ENCODE assay signal across 9 mouse cellular contexts in the genomic region with DNA sequence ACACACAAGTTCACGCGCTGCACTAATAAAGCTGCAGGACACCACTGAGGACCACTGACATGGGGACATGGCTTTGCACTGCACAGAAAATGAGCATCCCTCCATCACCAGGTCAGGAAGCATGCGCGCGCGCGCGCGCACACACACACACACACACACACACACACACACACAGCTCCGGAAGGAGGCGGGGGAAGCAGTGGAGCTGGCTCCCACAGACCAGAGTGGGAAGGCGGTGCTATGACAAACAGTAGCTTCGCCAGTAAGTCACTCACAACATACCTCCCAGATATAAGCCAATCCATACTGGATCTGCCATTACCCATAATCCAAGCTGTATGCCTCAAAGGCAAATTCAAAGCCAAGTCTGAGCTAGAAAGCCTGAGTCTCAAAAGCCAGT. TPM values are rescaled to one million over a fixed set of nuclear protein-coding genes. Genes with fewer than 3 reads are reported as not detected.
A peak's percentile ranks its signal among the peaks of the same experiment; 100 is the strongest.
DNase-seq lines count a peak whose midpoint lies in the region; ATAC-seq lines count a peak whose summit lies in the region.
"Had no signal": no experiment of that assay in that cellular context is flagged by ENCODE, and none has a peak within 500 bp of the region (broad histone marks: within the 10 kb centered on the region; RNA-seq: fewer than 3 reads in every experiment).

No protein-coding gene starts in this region.

- no peak for ATAC-seq in neural tube, embryonic 11.5 days (ENCODE audit: insufficient read depth, low FRiP score, low TSS enrichment)
- no peak for ATAC-seq in limb, embryonic 11.5 days (ENCODE audit: insufficient number of reproducible peaks, low FRiP score, low TSS enrichment, low read depth)
- no peak for ATAC-seq in stomach, embryonic 15.5 days (ENCODE audit: insufficient read depth, low FRiP score, low read depth)

- no peak overlapping the region for H3K4me3 ChIP-seq in neural tube, embryonic 11.5 days (ENCODE audit: low read depth, low read length)
- H3K4me3 ChIP-seq in limb, embryonic 11.5 days (ENCODE audit: low read depth, low read length) = no peak overlapping the region
- peak overlapping the region; percentile 73 for H3K4me3 ChIP-seq in stomach, embryonic 15.5 days (replicated peaks)

- H3K36me3 ChIP-seq in neural tube, embryonic 11.5 days (ENCODE audit: control insufficient read depth, insufficient read depth, low read length) = peaks cover 9% of the 10 kb centered on the region; the same call in 1 of the 2 replicates
- peaks cover 30% of the 10 kb centered on the region for H3K36me3 ChIP-seq in limb, embryonic 11.5 days (ENCODE audit: control insufficient read depth, insufficient read depth, low read length)
- H3K36me3 ChIP-seq in stomach, embryonic 15.5 days = peaks cover 23% of the 10 kb centered on the region

- H3K4me2 ChIP-seq in neural tube, embryonic 11.5 days (ENCODE audit: low read depth) = peak overlapping the region; percentile 73; the same call in 1 of the 2 replicates
- peak overlapping the region; percentile 72 for H3K4me2 ChIP-seq in limb, embryonic 11.5 days (ENCODE audit: low read depth, severe bottlenecking)
- H3K4me2 ChIP-seq in stomach, embryonic 15.5 days = peak overlapping the region; percentile 92; the same call in 1 of the 2 replicates

- H3K27me3 ChIP-seq in neural tube, embryonic 11.5 days (ENCODE audit: control insufficient read depth, insufficient read depth, low read length) = no peaks in the 10 kb centered on the region
- no peaks in the 10 kb centered on the region for H3K27me3 ChIP-seq in limb, embryonic 11.5 days (ENCODE audit: control insufficient read depth, insufficient read depth, low read length)
- H3K27me3 ChIP-seq in stomach, embryonic 15.5 days (replicated peaks) = no peaks in the 10 kb centered on the region

- H3K9me3 ChIP-seq in neural tube, embryonic 11.5 days (ENCODE audit: control insufficient read depth, low read length) = 0 out of 2 replicates have a peak, but pooled peaks cover 2% of the 10 kb centered on the region
- H3K9me3 ChIP-seq in limb, embryonic 11.5 days (ENCODE audit: control insufficient read depth, low read length) = no peaks in the 10 kb centered on the region
- H3K9me3 ChIP-seq in stomach, embryonic 15.5 days = no peaks in the 10 kb centered on the region

- intact Hi-C loops in heart, postnatal 10 days (cut with DNase I) = loop anchor here (5.0 kb wide), 1 partner anchor 300 kb away; a partner anchor contains a TSS

- H3K4me1 ChIP-seq in neural tube, embryonic 11.5 days (ENCODE audit: control insufficient read depth, insufficient read depth, low read length) = peaks cover 10% of the 10 kb centered on the region
- H3K4me1 ChIP-seq in limb, embryonic 11.5 days (ENCODE audit: control insufficient read depth, insufficient read depth, low read length) = peaks cover 7% of the 10 kb centered on the region
- peaks cover 8% of the 10 kb centered on the region for H3K4me1 ChIP-seq in stomach, embryonic 15.5 days

- H3K27ac ChIP-seq in neural tube, embryonic 11.5 days (ENCODE audit: low read depth, low read length) = no peak overlapping the region
- no peak overlapping the region for H3K27ac ChIP-seq in limb, embryonic 11.5 days (replicated peaks; ENCODE audit: low read depth, low read length)
- no peak overlapping the region for H3K27ac ChIP-seq in stomach, embryonic 15.5 days

- WGBS in neural tube, embryonic 11.5 days = 99% methylated on average over 13 of the region's 13 CpGs
- 94% methylated on average over 13 of the region's 13 CpGs for WGBS in limb, embryonic 11.5 days
- 92% methylated on average over 13 of the region's 13 CpGs for WGBS in stomach, embryonic 15.5 days

- peak; percentile 61 for DNase-seq in heart, adult 11 months
- no peak for DNase-seq in heart, postnatal 10 days
- DNase-seq in neural tube, embryonic 11.5 days (ENCODE audit: low spot score) = no peak
- no peak for DNase-seq in neural tube, embryonic 10.5 days (ENCODE audit: extremely low spot score, low spot score)
- DNase-seq in limb, embryonic 11.5 days (ENCODE audit: low spot score) = no peak
- DNase-seq in urinary bladder, postnatal 10 days (ENCODE audit: low spot score) = no peak
- no peak for DNase-seq in ovary, postnatal 14 days (ENCODE audit: low spot score)

- H3K9ac ChIP-seq in neural tube, embryonic 11.5 days (ENCODE audit: low read length) = no peak overlapping the region
- no peak overlapping the region; the same call in 1 of the 2 replicates for H3K9ac ChIP-seq in limb, embryonic 11.5 days (ENCODE audit: low read length)
- H3K9ac ChIP-seq in stomach, embryonic 15.5 days = no peak overlapping the region

RNA-seq across cellular contexts. Expression of a gene that starts 1.6 kb away (rescaled TPM):
- total RNA-seq in heart, postnatal 10 days (2021) = 10 to 100 TPM; 18.7 to 24.5 TPM
- 62.3 and 64.8 TPM in 2 replicates for polyA plus RNA-seq in neural tube, embryonic 11.5 days (2014; fragmentation: Nextera tagmentation; extraction: Ambion mirVana)
- polyA plus RNA-seq in limb, embryonic 11.5 days (2014; fragmentation: Nextera tagmentation; extraction: Ambion mirVana) = 82.5 and 84.3 TPM in 2 replicates
- 69.8 and 75.6 TPM in 2 replicates for polyA plus RNA-seq in stomach, embryonic 15.5 days (2015; fragmentation: Nextera tagmentation; extraction: Ambion mirVana)

RNA-seq across cellular contexts. Expression of a gene that starts 6.7 kb away (rescaled TPM):
- total RNA-seq in heart, postnatal 10 days (2021) = 10 to 100 TPM; 45.1 to 49.0 TPM
- 68.1 and 71.9 TPM in 2 replicates for polyA plus RNA-seq in neural tube, embryonic 11.5 days (2014; fragmentation: Nextera tagmentation; extraction: Ambion mirVana)
- polyA plus RNA-seq in limb, embryonic 11.5 days (2014; fragmentation: Nextera tagmentation; extraction: Ambion mirVana) = 70.2 and 72.1 TPM in 2 replicates
- polyA plus RNA-seq in stomach, embryonic 15.5 days (2015; fragmentation: Nextera tagmentation; extraction: Ambion mirVana) = 62.9 and 65.0 TPM in 2 replicates

RNA-seq across cellular contexts. Expression of a gene that starts 15.2 kb away (rescaled TPM):
- total RNA-seq in heart, postnatal 10 days (2021) = 1 to 10 TPM; 1.1 to 1.3 TPM
- not detected in 2 replicates for polyA plus RNA-seq in neural tube, embryonic 11.5 days (2014; fragmentation: Nextera tagmentation; extraction: Ambion mirVana)
- 0.07 and 0.11 TPM in 2 replicates for polyA plus RNA-seq in limb, embryonic 11.5 days (2014; fragmentation: Nextera tagmentation; extraction: Ambion mirVana)
- 0.40 and 0.42 TPM in 2 replicates for polyA plus RNA-seq in stomach, embryonic 15.5 days (2015; fragmentation: Nextera tagmentation; extraction: Ambion mirVana)
- total RNA-seq: hematopoietic stem cell, adult 5-6 weeks had no signal

RNA-seq across cellular contexts. Expression of a gene that starts 22.6 kb away (rescaled TPM):
- total RNA-seq in heart, postnatal 10 days (2021) = 10 to 100 TPM; 16.3 to 22.2 TPM
- 0.07 TPM in 1 of 2 replicates, not detected in the other for polyA plus RNA-seq in neural tube, embryonic 11.5 days (2014; fragmentation: Nextera tagmentation; extraction: Ambion mirVana)
- polyA plus RNA-seq in limb, embryonic 11.5 days (2014; fragmentation: Nextera tagmentation; extraction: Ambion mirVana) = 0.09 and 0.20 TPM in 2 replicates
- 0.27 and 0.32 TPM in 2 replicates for polyA plus RNA-seq in stomach, embryonic 15.5 days (2015; fragmentation: Nextera tagmentation; extraction: Ambion mirVana)
- total RNA-seq: hematopoietic stem cell, adult 5-6 weeks had no signal

RNA-seq across cellular contexts. Expression of a gene that starts 25.1 kb away (rescaled TPM):
- 1 to 10 TPM in 1 of 2 experiments, under 1 TPM in 1; 0.43 to 1.4 TPM for total RNA-seq in heart, postnatal 10 days (2021)
- polyA plus RNA-seq in neural tube, embryonic 11.5 days (2014; fragmentation: Nextera tagmentation; extraction: Ambion mirVana) = 0.42 and 0.49 TPM in 2 replicates
- 0.44 and 0.61 TPM in 2 replicates for polyA plus RNA-seq in limb, embryonic 11.5 days (2014; fragmentation: Nextera tagmentation; extraction: Ambion mirVana)
- polyA plus RNA-seq in stomach, embryonic 15.5 days (2015; fragmentation: Nextera tagmentation; extraction: Ambion mirVana) = 4.9 and 5.0 TPM in 2 replicates
